Mouse (Mus musculus): ENCODE data around the gene Slc17a7.
A peak's percentile ranks its signal among the peaks of the same experiment; 100 is the strongest.
"Not testable (repeated sequence)": the region's sequence is repeated elsewhere in the genome, so short reads cannot be mapped to it uniquely, and the experiment has no call there.

The Slc17a7 gene

GRCm38 (mm10) chr7:45133446-45134159 lies 30.1 kb upstream of the Slc17a7 start:
- DNase-seq (ENCODE audit: low spot score in 2 of 2) = no peak

- peak; percentile 72 to 83 for DNase-seq (ENCODE audit: low spot score in 2 of 2)
Observed at GRCm38 (mm10) chr7:45134544-45135026, 29.2 kb upstream of the Slc17a7 start.

- DNase-seq (ENCODE audit: low spot score in 2 of 2) = no peak
Observed at GRCm38 (mm10) chr7:45135370-45135769, 28.4 kb upstream of the Slc17a7 start.

GRCm38 (mm10) chr7:45135993-45136567 lies 27.7 kb upstream of the Slc17a7 start, which contains the start of the genes Gm45713 and Flt3l:
Gene Gm45713 (minus strand): TSS chr7:45136231.
Gene Flt3l (minus strand): TSS chr7:45136432.
- DNase-seq (ENCODE audit: low spot score in 2 of 2) = peak; percentile 93 to 97

GRCm38 (mm10) chr7:45137171-45138006 lies 26.4 kb upstream of the Slc17a7 start:
- DNase-seq (ENCODE audit: low spot score in 2 of 2) = peak in 1 of 2 experiments; percentile 65

GRCm38 (mm10) chr7:45138403-45138802 lies 25.3 kb upstream of the Slc17a7 start:
- DNase-seq (ENCODE audit: low spot score in 2 of 2) = no peak

GRCm38 (mm10) chr7:45139904-45140723 lies 23.6 kb upstream of the Slc17a7 start:
- no peak for DNase-seq (ENCODE audit: low spot score in 2 of 2)

- DNase-seq (ENCODE audit: low spot score in 2 of 2) = no peak
Observed at GRCm38 (mm10) chr7:45141319-45141718, 22.4 kb upstream of the Slc17a7 start.

- no peak for DNase-seq (ENCODE audit: low spot score in 2 of 2)
Observed at GRCm38 (mm10) chr7:45141914-45142313, 21.8 kb upstream of the Slc17a7 start.

GRCm38 (mm10) chr7:45144368-45145174 lies 19.2 kb upstream of the Slc17a7 start:
- DNase-seq (ENCODE audit: low spot score in 2 of 2) = no peak

- DNase-seq (ENCODE audit: low spot score in 2 of 2) = no peak
Observed at GRCm38 (mm10) chr7:45145460-45145859, 18.3 kb upstream of the Slc17a7 start.

- no peak for DNase-seq (ENCODE audit: low spot score in 2 of 2)
Observed at GRCm38 (mm10) chr7:45147267-45147666, 16.5 kb upstream of the Slc17a7 start.

- DNase-seq (ENCODE audit: low spot score in 2 of 2) = no peak
Observed at GRCm38 (mm10) chr7:45147899-45148298, 15.8 kb upstream of the Slc17a7 start.

- no peak for DNase-seq (ENCODE audit: low spot score in 2 of 2)
Observed at GRCm38 (mm10) chr7:45148534-45149098, 15.1 kb upstream of the Slc17a7 start.

- DNase-seq (ENCODE audit: low spot score in 2 of 2) = no peak
Observed at GRCm38 (mm10) chr7:45149545-45149944, 14.2 kb upstream of the Slc17a7 start.

GRCm38 (mm10) chr7:45150321-45150720 lies 13.4 kb upstream of the Slc17a7 start:
- no peak for DNase-seq (ENCODE audit: low spot score in 2 of 2)

GRCm38 (mm10) chr7:45151303-45151702 lies 12.4 kb upstream of the Slc17a7 start:
- no peak for DNase-seq (ENCODE audit: low spot score in 2 of 2)

- DNase-seq (ENCODE audit: low spot score in 2 of 2) = not testable (repeated sequence)
Observed at GRCm38 (mm10) chr7:45153052-45153451, 10.7 kb upstream of the Slc17a7 start.

- no peak for DNase-seq (ENCODE audit: low spot score in 2 of 2)
Observed at GRCm38 (mm10) chr7:45153586-45153985, 10.2 kb upstream of the Slc17a7 start.

All from spleen, postnatal 4 days (tissue).